Mouse (Mus musculus): ENCODE results near the gene Reck. TPM values are rescaled to one million over a fixed set of nuclear protein-coding genes. Genes with fewer than 3 reads are reported as not detected.

Reck gene
- polyA plus RNA-seq, 1 experiment from 2014 or later, result 4.9 TPM

DNA sequence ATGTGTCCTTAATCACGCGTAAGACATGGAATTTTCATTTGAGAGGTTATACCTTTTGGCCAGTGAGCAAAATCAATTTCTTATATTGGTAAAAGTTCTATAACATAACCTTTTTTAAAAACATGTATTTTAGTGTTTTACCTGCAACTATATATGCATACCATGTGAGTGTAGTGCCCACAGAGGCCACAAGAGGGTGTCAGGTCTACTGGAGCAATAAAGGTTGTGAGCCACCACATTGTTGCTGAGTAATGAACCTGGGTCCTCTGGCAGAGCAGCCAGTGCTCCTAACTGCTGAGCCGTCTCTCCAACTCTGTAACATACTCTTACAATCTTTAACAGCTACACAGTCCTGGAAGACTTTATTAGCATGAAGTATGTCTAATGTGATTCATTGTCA, 52.5 kb downstream of the Reck start:
- H3K4me1 ChIP-seq (ENCODE audit: control insufficient read depth, insufficient read depth, low read depth, low read length), result no peaks in the 10 kb centered on the region
- no peaks in the 10 kb centered on the region for H3K9me3 ChIP-seq (ENCODE audit: control insufficient read depth, low read length)
- H3K27ac ChIP-seq (ENCODE audit: low read depth, low read length), result no peak overlapping the region
- H3K9ac ChIP-seq (ENCODE audit: low read depth, low read length), result no peak overlapping the region
- H3K27me3 ChIP-seq (replicated peaks; ENCODE audit: control insufficient read depth, insufficient read depth, low read length), result no peaks in the 10 kb centered on the region
- H3K4me2 ChIP-seq (ENCODE audit: low read length), result no peak overlapping the region
- WGBS, result 93% methylated on average over 3 of the region's 3 CpGs
- peaks cover 29% of the 10 kb centered on the region for H3K36me3 ChIP-seq (ENCODE audit: control insufficient read depth, insufficient read depth, low read length)
- ATAC-seq, result no peak
- H3K4me3 ChIP-seq (ENCODE audit: low read length), result no peak overlapping the region

DNA sequence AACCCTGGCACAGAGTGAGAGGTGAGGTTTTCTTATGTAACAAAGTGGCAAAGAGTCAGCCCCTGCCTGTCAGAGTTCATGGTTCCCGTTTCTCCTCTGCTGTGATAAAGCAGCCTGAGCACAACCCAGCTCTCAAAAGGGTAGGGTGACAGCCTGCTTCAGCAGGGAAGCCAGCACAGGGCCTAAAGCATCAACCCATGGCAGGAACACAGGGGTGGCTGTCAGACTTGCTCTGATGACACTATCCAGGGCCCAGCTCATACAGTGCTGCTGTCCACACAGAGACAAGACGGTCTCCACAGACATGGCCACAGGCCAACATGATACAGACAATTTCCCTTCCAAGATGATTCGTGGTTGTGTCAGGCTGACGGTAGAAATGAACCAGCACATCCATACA, 56.5 kb downstream of the Reck start:
- 89% methylated on average over 4 of the region's 4 CpGs for WGBS
- H3K27me3 ChIP-seq (replicated peaks; ENCODE audit: control insufficient read depth, insufficient read depth, low read length), result no peaks in the 10 kb centered on the region
- ATAC-seq, result no peak
- H3K4me2 ChIP-seq (ENCODE audit: low read length), result no peak overlapping the region
- no peak overlapping the region for H3K27ac ChIP-seq (ENCODE audit: low read depth, low read length)
- H3K9me3 ChIP-seq (ENCODE audit: control insufficient read depth, low read length), result no peaks in the 10 kb centered on the region
- no peak overlapping the region for H3K4me3 ChIP-seq (ENCODE audit: low read length)
- H3K4me1 ChIP-seq (ENCODE audit: control insufficient read depth, insufficient read depth, low read depth, low read length), result no peaks in the 10 kb centered on the region
- H3K9ac ChIP-seq (ENCODE audit: low read depth, low read length), result no peak overlapping the region
- H3K36me3 ChIP-seq (ENCODE audit: control insufficient read depth, insufficient read depth, low read length), result peaks cover 29% of the 10 kb centered on the region

- no peak overlapping the region for H3K4me2 ChIP-seq (ENCODE audit: low read length)
- ATAC-seq, result no peak
- no peaks in the 10 kb centered on the region for H3K27me3 ChIP-seq (replicated peaks; ENCODE audit: control insufficient read depth, insufficient read depth, low read length)
- H3K36me3 ChIP-seq (ENCODE audit: control insufficient read depth, insufficient read depth, low read length), result peaks cover 12% of the 10 kb centered on the region
- WGBS, result 97% methylated on average over 4 of the region's 4 CpGs
- H3K4me1 ChIP-seq (ENCODE audit: control insufficient read depth, insufficient read depth, low read depth, low read length), result no peaks in the 10 kb centered on the region
- no peak overlapping the region for H3K4me3 ChIP-seq (ENCODE audit: low read length)
- H3K27ac ChIP-seq (ENCODE audit: low read depth, low read length), result no peak overlapping the region
- no peak overlapping the region for H3K9ac ChIP-seq (ENCODE audit: low read depth, low read length)
- no peaks in the 10 kb centered on the region for H3K9me3 ChIP-seq (ENCODE audit: control insufficient read depth, low read length)
These were observed 60.9 kb downstream of the Reck start for GRCm38 (mm10) chr4:43936186-43936585.

DNA sequence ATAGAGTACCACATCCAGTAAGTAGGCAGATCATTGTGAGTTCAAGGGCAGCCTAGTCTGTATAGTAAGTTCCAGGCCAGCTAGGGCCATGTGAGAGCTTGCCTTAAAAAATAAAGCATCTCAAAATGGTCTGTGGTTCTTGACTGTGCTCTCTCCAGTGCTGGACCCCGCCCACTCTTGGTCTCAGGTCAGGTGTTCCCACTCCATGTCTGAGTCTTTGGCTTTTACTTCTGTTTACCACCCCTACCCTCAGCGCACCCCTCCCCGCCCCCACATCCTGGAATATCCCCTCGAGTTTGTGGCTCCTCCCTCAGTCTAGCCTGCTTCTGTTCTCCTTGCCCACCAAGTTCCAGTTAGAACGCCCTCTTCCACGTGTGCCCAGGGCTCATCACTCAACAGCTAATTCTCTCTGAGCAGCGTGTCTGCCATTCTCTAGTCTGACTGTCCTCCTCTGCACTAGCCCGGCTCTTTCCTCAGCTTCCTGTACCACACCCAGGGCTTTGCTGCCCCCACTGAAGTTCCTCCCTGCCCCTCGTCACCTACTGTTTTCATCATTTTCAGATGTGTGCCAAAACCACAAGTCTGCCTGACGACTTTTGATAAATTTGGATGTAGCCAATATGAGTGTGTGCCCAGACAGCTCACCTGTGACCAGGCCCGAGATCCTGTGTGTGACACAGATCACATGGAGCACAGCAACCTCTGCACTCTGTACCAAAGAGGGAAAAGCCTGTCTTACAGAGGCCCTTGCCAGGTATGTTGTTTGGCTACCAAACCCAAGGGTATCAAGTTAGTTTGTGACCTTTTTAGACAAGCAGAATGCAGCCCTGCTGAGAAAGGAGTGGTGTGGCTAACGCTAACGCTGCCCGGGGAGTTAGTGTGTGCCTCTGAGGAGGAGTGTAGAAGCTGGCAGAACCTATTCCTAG, 61.7 kb downstream of the Reck start:
- 85% methylated on average over 14 of the region's 14 CpGs for WGBS
- no peak overlapping the region for H3K27ac ChIP-seq (ENCODE audit: low read depth, low read length)
- no peaks in the 10 kb centered on the region for H3K9me3 ChIP-seq (ENCODE audit: control insufficient read depth, low read length)
- no peaks in the 10 kb centered on the region for H3K4me1 ChIP-seq (ENCODE audit: control insufficient read depth, insufficient read depth, low read depth, low read length)
- no peak overlapping the region for H3K4me2 ChIP-seq (ENCODE audit: low read length)
- H3K36me3 ChIP-seq (ENCODE audit: control insufficient read depth, insufficient read depth, low read length), result peaks cover 9% of the 10 kb centered on the region
- H3K9ac ChIP-seq (ENCODE audit: low read depth, low read length), result no peak overlapping the region
- H3K4me3 ChIP-seq (ENCODE audit: low read length), result no peak overlapping the region
- no peak for ATAC-seq
- no peaks in the 10 kb centered on the region for H3K27me3 ChIP-seq (replicated peaks; ENCODE audit: control insufficient read depth, insufficient read depth, low read length)

DNA sequence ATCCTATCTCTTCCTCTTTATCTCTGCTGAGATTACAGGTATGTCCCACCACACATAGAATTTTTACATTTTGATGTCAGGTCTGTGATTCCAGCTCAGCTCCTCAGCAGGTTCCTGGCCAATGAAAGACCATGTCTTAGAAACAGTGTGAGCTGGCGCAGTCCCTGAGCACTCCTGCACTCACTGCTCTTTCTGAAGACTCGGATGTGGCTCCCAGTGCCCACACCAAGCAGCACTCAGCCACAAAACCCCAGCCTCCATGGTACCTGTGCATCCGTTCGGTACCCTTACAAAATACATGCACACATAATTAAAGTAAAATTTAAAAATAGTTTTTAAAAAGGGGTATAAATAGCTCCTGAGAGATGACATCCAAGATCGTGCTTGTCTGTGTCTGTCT, 66.0 kb downstream of the Reck start:
- H3K36me3 ChIP-seq (ENCODE audit: control insufficient read depth, insufficient read depth, low read length), result peaks cover 12% of the 10 kb centered on the region
- H3K9ac ChIP-seq (ENCODE audit: low read depth, low read length), result no peak overlapping the region
- H3K9me3 ChIP-seq (ENCODE audit: control insufficient read depth, low read length), result no peaks in the 10 kb centered on the region
- 94% methylated on average over 5 of the region's 5 CpGs for WGBS
- H3K27ac ChIP-seq (ENCODE audit: low read depth, low read length), result no peak overlapping the region
- H3K4me1 ChIP-seq (ENCODE audit: control insufficient read depth, insufficient read depth, low read depth, low read length), result no peaks in the 10 kb centered on the region
- no peak for ATAC-seq
- H3K27me3 ChIP-seq (replicated peaks; ENCODE audit: control insufficient read depth, insufficient read depth, low read length), result no peaks in the 10 kb centered on the region
- H3K4me2 ChIP-seq (ENCODE audit: low read length), result no peak overlapping the region
- no peak overlapping the region for H3K4me3 ChIP-seq (ENCODE audit: low read length)

DNA sequence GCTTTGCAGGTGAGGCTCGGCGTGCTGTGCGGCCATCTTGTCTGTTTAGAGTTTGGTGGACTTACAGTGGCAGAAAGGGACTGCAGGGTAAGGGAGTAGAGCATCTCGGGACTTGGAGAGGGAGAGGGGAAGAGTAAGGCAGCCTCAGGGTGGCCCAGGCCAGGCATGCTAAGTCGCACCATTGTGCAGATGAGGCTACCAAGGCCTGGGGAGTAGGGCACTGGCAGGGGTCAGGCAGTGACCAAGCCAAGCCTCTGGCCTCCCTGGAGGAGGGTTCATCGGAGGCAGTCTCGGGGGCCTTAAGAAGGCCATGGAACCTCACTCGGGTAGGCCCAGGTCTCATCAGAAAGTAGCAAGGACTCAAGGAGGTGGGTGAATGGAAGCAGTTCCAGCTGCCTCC, 67.1 kb downstream of the Reck start:
- ATAC-seq, result no peak
- Histone ChIP-seq H3K4me2 (ENCODE audit: low read length) (no peak overlapping the region), H3K4me3 (ENCODE audit: low read length) (no peak overlapping the region), H3K27me3 (replicated peaks; ENCODE audit: control insufficient read depth, insufficient read depth, low read length) (no peaks in the 10 kb centered on the region), H3K36me3 (ENCODE audit: control insufficient read depth, insufficient read depth, low read length) (peaks cover 10% of the 10 kb centered on the region), H3K27ac (ENCODE audit: low read depth, low read length) (no peak overlapping the region), H3K4me1 (ENCODE audit: control insufficient read depth, insufficient read depth, low read depth, low read length) (no peaks in the 10 kb centered on the region), H3K9ac (ENCODE audit: low read depth, low read length) (no peak overlapping the region), H3K9me3 (ENCODE audit: control insufficient read depth, low read length) (no peaks in the 10 kb centered on the region)
- 90% methylated on average over 8 of the region's 8 CpGs for WGBS

- whole genome bisulfite sequencing, result 93% methylated on average over 2 of the region's 2 CpGs
- H3K4me1 ChIP-seq (ENCODE audit: control insufficient read depth, insufficient read depth, low read depth, low read length), result no peaks in the 10 kb centered on the region
- no peak for ATAC-seq
- H3K9me3 ChIP-seq (ENCODE audit: control insufficient read depth, low read length), result no peaks in the 10 kb centered on the region
- no peaks in the 10 kb centered on the region for H3K27me3 ChIP-seq (replicated peaks; ENCODE audit: control insufficient read depth, insufficient read depth, low read length)
- H3K36me3 ChIP-seq (ENCODE audit: control insufficient read depth, insufficient read depth, low read length), result peaks cover 5% of the 10 kb centered on the region; the same call in 1 of the 2 replicates
- H3K9ac ChIP-seq (ENCODE audit: low read depth, low read length), result no peak overlapping the region
- H3K4me2 ChIP-seq (ENCODE audit: low read length), result no peak overlapping the region
- no peak overlapping the region for H3K27ac ChIP-seq (ENCODE audit: low read depth, low read length)
- H3K4me3 ChIP-seq (ENCODE audit: low read length), result no peak overlapping the region
These were observed 72.2 kb downstream of the Reck start for GRCm38 (mm10) chr4:43947571-43947970.

DNA sequence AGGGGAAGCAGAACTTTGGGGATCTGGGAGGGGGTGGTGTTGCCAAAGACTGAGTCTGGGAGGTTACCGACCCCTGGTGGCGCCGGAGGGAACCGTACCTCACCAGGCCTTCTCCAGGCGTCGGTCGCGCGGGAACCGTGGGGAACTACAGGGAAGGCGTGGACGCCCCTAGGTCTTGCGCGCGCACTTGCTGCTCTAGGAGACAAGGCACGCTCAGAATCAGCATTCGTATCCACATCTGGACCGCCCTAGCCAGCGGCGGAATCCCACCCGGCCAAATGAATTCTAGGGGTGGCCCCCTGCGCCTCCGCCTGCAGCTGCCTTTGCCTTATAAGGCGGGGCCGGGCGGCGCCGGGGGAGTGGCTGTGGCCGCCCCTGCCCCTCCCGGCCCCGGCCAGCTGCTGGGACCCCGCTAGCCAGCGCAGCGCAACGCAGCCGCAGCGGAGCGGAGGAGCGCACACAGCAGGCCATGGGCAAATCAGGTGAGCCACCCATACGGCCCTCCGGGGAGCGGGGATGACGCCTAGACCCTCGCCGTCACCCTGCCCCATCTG, 82.0 kb downstream of the Reck start, which contains the start of gene Glipr2:
Glipr2 (plus strand) TSS at position 110 of the 554 bp plus-strand sequence.
- Histone ChIP-seq H3K9ac (ENCODE audit: low read depth, low read length) (peak within 1 kb of the TSS; percentile 74), H3K4me1 (ENCODE audit: control insufficient read depth, insufficient read depth, low read depth, low read length) (peaks cover 12% of the 10 kb centered on the region), H3K4me2 (ENCODE audit: low read length) (peak within 1 kb of the TSS; percentile 99), H3K27me3 (replicated peaks; ENCODE audit: control insufficient read depth, insufficient read depth, low read length) (no peaks in the 10 kb centered on the region), H3K36me3 (ENCODE audit: control insufficient read depth, insufficient read depth, low read length) (no peaks in the 10 kb centered on the region), H3K27ac (ENCODE audit: low read depth, low read length) (peak within 1 kb of the TSS; percentile 57), H3K9me3 (ENCODE audit: control insufficient read depth, low read length) (no peaks in the 10 kb centered on the region), H3K4me3 (ENCODE audit: low read length) (peak within 1 kb of the TSS; percentile 63)
- ATAC-seq, result peak; percentile 89
- WGBS, result under 1% methylated on average over 45 of the region's 45 CpGs

DNA sequence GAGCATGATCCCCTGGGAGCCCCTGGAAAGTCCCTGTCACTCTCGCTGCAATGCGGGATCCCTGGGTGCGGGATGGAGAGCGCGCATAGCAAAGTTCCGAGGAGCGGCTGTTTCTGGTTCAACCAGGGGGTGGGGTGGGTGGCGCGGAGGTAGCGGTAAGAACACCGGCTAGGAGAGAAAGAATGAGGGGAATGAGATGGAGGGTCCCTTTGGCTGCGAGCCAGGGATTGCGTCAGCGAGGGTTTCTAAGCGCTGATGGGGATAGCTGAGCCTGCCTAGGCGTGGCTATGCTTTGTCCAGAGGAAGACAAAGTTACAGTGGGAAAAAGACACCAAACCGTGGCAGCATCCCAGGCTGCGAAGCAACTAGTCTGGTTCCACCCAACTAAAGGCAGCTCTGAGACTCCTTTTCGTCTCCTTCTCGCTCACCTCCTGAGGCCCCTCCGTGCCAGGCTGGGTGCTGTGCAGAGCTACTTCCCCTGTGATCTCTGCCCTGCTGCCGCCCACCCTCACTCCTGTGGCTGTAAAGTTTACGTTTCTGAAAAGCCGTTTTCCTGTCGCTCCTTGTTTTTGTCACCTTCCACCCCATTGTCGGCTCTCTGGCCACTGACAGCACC, 82.6 kb downstream of the Reck start:
- peak overlapping the region; percentile 74 for H3K9ac ChIP-seq (ENCODE audit: low read depth, low read length)
- H3K4me2 ChIP-seq (ENCODE audit: low read length), result peak overlapping the region; percentile 99
- H3K9me3 ChIP-seq (ENCODE audit: control insufficient read depth, low read length), result no peaks in the 10 kb centered on the region
- H3K27ac ChIP-seq (ENCODE audit: low read depth, low read length), result peak overlapping the region; percentile 57
- 0% methylated on average over 26 of the region's 26 CpGs for WGBS
- H3K4me1 ChIP-seq (ENCODE audit: control insufficient read depth, insufficient read depth, low read depth, low read length), result peaks cover 12% of the 10 kb centered on the region
- H3K27me3 ChIP-seq (replicated peaks; ENCODE audit: control insufficient read depth, insufficient read depth, low read length), result no peaks in the 10 kb centered on the region
- ATAC-seq, result peak; percentile 83
- peak overlapping the region; percentile 63 for H3K4me3 ChIP-seq (ENCODE audit: low read length)
- no peaks in the 10 kb centered on the region for H3K36me3 ChIP-seq (ENCODE audit: control insufficient read depth, insufficient read depth, low read length)
